ENCODE assay signal across 9 mouse cellular contexts in genomic region chr14:93826042-93826462, GRCm38 (mm10).
DNase-seq lines count a peak whose midpoint lies in the region; ATAC-seq lines count a peak whose summit lies in the region.
"Had no signal": no experiment of that assay in that cellular context is flagged by ENCODE, and none has a peak within 500 bp of the region (broad histone marks: within the 10 kb centered on the region; RNA-seq: fewer than 3 reads in every experiment).

No protein-coding gene starts in this region.

- H3K36me3 ChIP-seq in neural tube, embryonic 11.5 days (ENCODE audit: control insufficient read depth, insufficient read depth, low read length) = no peaks in the 10 kb centered on the region
- H3K36me3 ChIP-seq in hindbrain, embryonic 16.5 days (ENCODE audit: control insufficient read depth, insufficient read depth, low read length) = no peaks in the 10 kb centered on the region

- ATAC-seq in cerebellum, adult (ENCODE audit: insufficient number of reproducible peaks, low FRiP score, low TSS enrichment) = peak; percentile 65
- no peak; the same call in 1 of the 2 replicates for ATAC-seq in neural tube, embryonic 11.5 days (ENCODE audit: insufficient read depth, low FRiP score, low TSS enrichment)
- ATAC-seq in hindbrain, embryonic 16.5 days = peak; percentile 60

- H3K4me3 ChIP-seq in neural tube, embryonic 11.5 days (ENCODE audit: low read depth, low read length) = no peak overlapping the region
- H3K4me3 ChIP-seq in hindbrain, embryonic 16.5 days (ENCODE audit: low read length) = no peak overlapping the region

- no peak overlapping the region for H3K9ac ChIP-seq in neural tube, embryonic 11.5 days (ENCODE audit: low read length)
- H3K9ac ChIP-seq in hindbrain, embryonic 16.5 days (ENCODE audit: low read depth, low read length) = no peak overlapping the region

- no peak for DNase-seq in cerebellum, postnatal 4 days (ENCODE audit: low spot score in 2 of 2)
- peak; percentile 12 for DNase-seq in neural tube, embryonic 11.5 days (ENCODE audit: low spot score)
- no peak for DNase-seq in neural tube, embryonic 10.5 days (ENCODE audit: extremely low spot score, low spot score)
- no peak for DNase-seq in right cerebral cortex, adult 18-20 months
- DNase-seq in lung, postnatal 14 days = no peak
- DNase-seq in thymus, postnatal 4 days = no peak

- no peak overlapping the region for H3K4me2 ChIP-seq in neural tube, embryonic 11.5 days (ENCODE audit: low read depth)
- H3K4me2 ChIP-seq in hindbrain, embryonic 16.5 days (ENCODE audit: low read length) = no peak overlapping the region

- H3K27me3 ChIP-seq in neural tube, embryonic 11.5 days (ENCODE audit: control insufficient read depth, insufficient read depth, low read length) = no peaks in the 10 kb centered on the region
- no peaks in the 10 kb centered on the region for H3K27me3 ChIP-seq in hindbrain, embryonic 16.5 days (replicated peaks; ENCODE audit: control insufficient read depth, insufficient read depth, low read length)

- no peaks in the 10 kb centered on the region for H3K4me1 ChIP-seq in neural tube, embryonic 11.5 days (ENCODE audit: control insufficient read depth, insufficient read depth, low read length)
- peaks cover 7% of the 10 kb centered on the region for H3K4me1 ChIP-seq in hindbrain, embryonic 16.5 days (ENCODE audit: control insufficient read depth, insufficient read depth, low read depth, low read length)

- 61% methylated on average over 6 of the region's 6 CpGs for WGBS in neural tube, embryonic 11.5 days
- WGBS in hindbrain, embryonic 16.5 days = 23% methylated on average over 6 of the region's 6 CpGs

- no peak overlapping the region for H3K27ac ChIP-seq in neural tube, embryonic 11.5 days (ENCODE audit: low read depth, low read length)
- no peak overlapping the region for H3K27ac ChIP-seq in hindbrain, embryonic 16.5 days (ENCODE audit: low read depth, low read length)
- H3K27ac ChIP-seq: macrophage had no signal

- H3K9me3 ChIP-seq in neural tube, embryonic 11.5 days (ENCODE audit: control insufficient read depth, low read length) = no peaks in the 10 kb centered on the region
- no peaks in the 10 kb centered on the region for H3K9me3 ChIP-seq in hindbrain, embryonic 16.5 days (ENCODE audit: control insufficient read depth, low read length)
